Mouse (Mus musculus) limb, embryonic 14.5 days (tissue): ENCODE measurements around the gene Sult2b1. TPM values are rescaled to one million over a fixed set of nuclear protein-coding genes. Genes with fewer than 3 reads are reported as not detected.

ENCODE experiments used
- ATAC-seq: fragments of 200-750 bp; cut with Nextera tagmentation; 2 replicates; pipeline ENCODE4 v1.8.0; 2017; ENCODE audit warnings: low read depth, moderate number of reproducible peaks, moderate TSS enrichment; ENCODE audit not compliant: low FRiP score
- DNase-seq: peaks from one replicate; pipeline ENCODE4 v3.0.0-alpha.2; 2015; ENCODE audit warnings: low spot score
- H3K27ac ChIP-seq: fragments of 300-500 bp; sonication (generic); replicated peaks from 2 replicates; pipeline ENCODE4 v1.5.1; 2014; ENCODE audit warnings: low read depth, mild to moderate bottlenecking, low read length, moderate library complexity, mixed read lengths
- H3K27me3 ChIP-seq: fragments of 300-500 bp; sonication (generic); 2 replicates; pipeline ENCODE4 v1.6.1; 2014; ENCODE audit warnings: low read length, mixed read lengths; ENCODE audit not compliant: control insufficient read depth, insufficient read depth
- H3K36me3 ChIP-seq: fragments of 300-500 bp; sonication (generic); 2 replicates; pipeline ENCODE4 v1.6.1; 2014; ENCODE audit warnings: mild to moderate bottlenecking, low read length, moderate library complexity, mixed read lengths; ENCODE audit not compliant: control insufficient read depth, insufficient read depth
- H3K4me1 ChIP-seq: fragments of 300-500 bp; sonication (generic); 2 replicates; pipeline ENCODE4 v1.6.1; 2014; ENCODE audit warnings: antibody characterized with exemption, low read length, mixed read lengths; ENCODE audit not compliant: control insufficient read depth, insufficient read depth
- H3K4me2 ChIP-seq: fragments of 300-500 bp; sonication (generic); replicated peaks from 2 replicates; pipeline ENCODE4 v1.6.1; 2014; ENCODE audit warnings: low read depth, mild to moderate bottlenecking, low read length, moderate library complexity; ENCODE audit not compliant: severe bottlenecking
- H3K4me3 ChIP-seq: fragments of 300-500 bp; sonication (generic); replicated peaks from 2 replicates; pipeline ENCODE4 v1.5.1; 2014; ENCODE audit warnings: low read length
- H3K9ac ChIP-seq: fragments of 300-500 bp; sonication (generic); 2 replicates; pipeline ENCODE4 v1.6.1; 2014; ENCODE audit warnings: mild to moderate bottlenecking, low read depth, low read length, moderate library complexity; ENCODE audit not compliant: severe bottlenecking
- H3K9me3 ChIP-seq: fragments of 300-500 bp; sonication (generic); 2 replicates; pipeline ENCODE4 v1.6.1; 2016; ENCODE audit warnings: low read length; ENCODE audit not compliant: control insufficient read depth
- POLR2A ChIP-seq: fragments of 200-500 bp; IDR thresholded peaks from 2 replicates; pipeline ENCODE4 v1.8.0; 2012; ENCODE audit warnings: inconsistent platforms, mild to moderate bottlenecking, moderate library complexity, borderline replicate concordance; ENCODE audit not compliant: insufficient read depth, insufficient read length; ENCODE audit errors: extremely low read depth
- WGBS: fragments of 180-500 bp; shearing (Covaris S2); extraction: QIAGEN DNeasy Blood & Tissue Kit; methylation state at CpG from one replicate; pipeline ENCODE4 v1.1.7; 2014; 5-methylcytosine and 5-hydroxymethylcytosine counted together
- polyA plus RNA-seq, 2 experiments: library from polyadenylated mRNA; depleted of rRNA in 1 of 2; stranded (reverse) in 1 of 2; unstranded in 1 of 2; fragments of >200 nt; fragmentation: Nextera tagmentation in 1 of 2; extraction: Ambion mirVana in 1 of 2; gene quantifications; 2 replicates each; pipeline versions ENCODE4 v1.2.1 to v1.2.3; 2012 to 2014

Gene Sult2b1
- polyA plus RNA-seq, 2 experiments = 8.9 to 31.7 TPM

- no peaks in the 10 kb centered on the region for H3K9me3 ChIP-seq
- H3K4me1 ChIP-seq = peaks cover 18% of the 10 kb centered on the region
- ATAC-seq (peak; percentile 25; the same call in 1 of the 2 replicates), DNase-seq (peak; percentile 67)
- TF ChIP-seq POLR2A = no peak
- 1% methylated on average over 38 of the region's 38 CpGs for WGBS
- no peak within 1 kb of the TSS for H3K27ac ChIP-seq
- peak within 1 kb of the TSS; percentile 68 for H3K4me2 ChIP-seq
- peak within 1 kb of the TSS; percentile 64 for H3K9ac ChIP-seq
- no peaks in the 10 kb centered on the region for H3K27me3 ChIP-seq
- peaks cover 8% of the 10 kb centered on the region; the same call in 1 of the 2 replicates for H3K36me3 ChIP-seq
- H3K4me3 ChIP-seq = peak within 1 kb of the TSS; percentile 56
These were observed 868 bp downstream of the Sult2b1 start, which contains the start of gene Lmtk3 for GRCm38 (mm10) chr7:45783511-45784091. Lmtk3 (plus strand) TSS chr7:45783738.

DNA sequence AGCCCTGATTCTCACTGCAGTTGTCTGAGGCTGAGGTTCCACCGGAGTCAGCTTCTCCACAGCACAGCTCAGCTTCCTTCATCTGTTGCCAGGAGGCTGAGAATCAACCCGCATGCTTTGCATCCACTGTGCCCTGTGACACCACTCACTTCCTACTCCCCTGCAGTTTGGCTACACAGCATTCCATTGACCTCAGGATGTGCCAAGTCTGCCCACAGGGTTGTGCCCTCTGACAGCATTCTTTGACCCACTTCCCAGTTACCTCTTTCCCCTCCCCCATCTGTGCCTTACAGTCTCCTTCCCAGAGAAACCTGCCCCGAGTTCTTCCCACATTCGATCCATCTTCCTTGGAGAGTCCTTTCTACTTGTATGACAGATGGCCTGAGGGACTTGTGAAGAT, 2.2 kb downstream of the Sult2b1 start:
- H3K9me3 ChIP-seq = no peaks in the 10 kb centered on the region
- H3K4me2 ChIP-seq = no peak overlapping the region
- WGBS = 63% methylated on average over 4 of the region's 4 CpGs
- DNase-seq (no peak), ATAC-seq (no peak)
- H3K36me3 ChIP-seq = no peaks in the 10 kb centered on the region
- peaks cover 18% of the 10 kb centered on the region for H3K4me1 ChIP-seq
- no peak overlapping the region for H3K4me3 ChIP-seq
- H3K9ac ChIP-seq = no peak overlapping the region
- TF ChIP-seq POLR2A = no peak
- no peak overlapping the region for H3K27ac ChIP-seq
- no peaks in the 10 kb centered on the region for H3K27me3 ChIP-seq

GRCm38 (mm10) chr7:45779081-45779641, 5.3 kb downstream of the Sult2b1 start:
- peaks cover 4% of the 10 kb centered on the region for H3K4me1 ChIP-seq
- no peak for ATAC-seq
- H3K9me3 ChIP-seq = no peaks in the 10 kb centered on the region
- no peaks in the 10 kb centered on the region for H3K36me3 ChIP-seq
- no peaks in the 10 kb centered on the region for H3K27me3 ChIP-seq
- no peak for DNase-seq
- TF ChIP-seq POLR2A = no peak
- 0 out of 2 replicates have a peak overlapping the region, but pooled peaks have one; percentile 5 for H3K4me2 ChIP-seq
- H3K4me3 ChIP-seq = no peak overlapping the region
- H3K9ac ChIP-seq = no peak overlapping the region
- no peak overlapping the region for H3K27ac ChIP-seq
- WGBS = 33% methylated on average over 22 of the region's 22 CpGs

GRCm38 (mm10) chr7:45775237-45775636, 9.2 kb downstream of the Sult2b1 start:
- H3K4me3 ChIP-seq = no peak overlapping the region
- WGBS = 75% methylated on average over 7 of the region's 7 CpGs
- ATAC-seq = no peak
- no peaks in the 10 kb centered on the region for H3K27me3 ChIP-seq
- no peaks in the 10 kb centered on the region for H3K9me3 ChIP-seq
- no peaks in the 10 kb centered on the region; the same call in 1 of the 2 replicates for H3K4me1 ChIP-seq
- no peak for DNase-seq
- no peaks in the 10 kb centered on the region for H3K36me3 ChIP-seq
- H3K9ac ChIP-seq = no peak overlapping the region
- TF ChIP-seq POLR2A = no peak
- no peak overlapping the region for H3K4me2 ChIP-seq
- no peak overlapping the region for H3K27ac ChIP-seq

DNA sequence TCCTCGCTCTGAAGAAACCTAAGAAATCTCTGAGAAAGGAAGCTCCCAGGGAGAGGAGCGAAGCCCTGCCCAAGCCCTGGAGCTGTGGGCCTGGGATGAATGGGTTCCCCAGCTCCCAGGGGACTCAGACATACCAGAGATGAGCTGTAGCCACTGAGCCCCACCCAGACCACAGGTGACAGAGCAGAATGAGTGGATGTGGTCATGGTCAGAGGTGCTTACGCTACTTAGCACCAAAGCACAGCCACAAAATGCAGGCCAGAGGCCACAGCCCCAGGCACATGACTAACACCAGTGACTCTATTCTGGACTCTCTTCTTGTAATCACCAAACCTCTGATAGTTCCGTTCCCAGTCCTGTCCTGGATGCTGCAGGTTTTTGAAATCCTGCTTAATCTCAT, 13.4 kb downstream of the Sult2b1 start:
- Histone ChIP-seq H3K4me1 (no peaks in the 10 kb centered on the region), H3K4me2 (no peak overlapping the region), H3K9ac (no peak overlapping the region), H3K27ac (no peak overlapping the region), H3K27me3 (no peaks in the 10 kb centered on the region), H3K9me3 (no peaks in the 10 kb centered on the region), H3K36me3 (no peaks in the 10 kb centered on the region), H3K4me3 (no peak overlapping the region)
- no peak for DNase-seq
- no peak for ATAC-seq
- TF ChIP-seq POLR2A = no peak
- 67% methylated on average over 4 of the region's 4 CpGs for WGBS
